Comparison of ENCODE assay signal across 13 mouse cellular contexts in the genomic region with DNA sequence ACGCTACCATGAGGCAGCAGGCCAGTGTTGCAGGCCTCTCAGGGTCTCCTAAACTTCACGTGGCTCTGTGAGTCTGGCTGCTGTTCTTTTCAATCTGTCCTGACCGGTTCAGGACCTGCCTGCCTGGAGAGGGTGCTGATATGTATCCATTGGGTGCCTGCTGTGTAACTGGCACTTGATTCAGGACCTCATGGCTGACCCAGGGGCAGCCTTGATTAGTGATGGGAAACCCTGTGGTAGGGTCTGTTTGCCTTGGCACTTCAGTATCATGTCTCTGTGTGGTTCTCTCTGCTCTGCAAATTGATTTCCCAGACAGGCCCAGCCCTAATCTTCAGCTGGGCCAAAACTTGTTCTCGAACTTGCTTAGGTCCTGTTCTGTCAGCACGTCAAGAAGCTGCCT. TPM values are rescaled to one million over a fixed set of nuclear protein-coding genes. Genes with fewer than 3 reads are reported as not detected.
DNase-seq lines count a peak whose midpoint lies in the region; ATAC-seq lines count a peak whose summit lies in the region.
"Had no signal": no experiment of that assay in that cellular context is flagged by ENCODE, and none has a peak within 500 bp of the region (broad histone marks: within the 10 kb centered on the region; RNA-seq: fewer than 3 reads in every experiment).

No protein-coding gene starts in this region.

- no peak overlapping the region for H3K4me2 ChIP-seq in heart, embryonic 12.5 days
- H3K4me2 ChIP-seq in midbrain, embryonic 11.5 days, result no peak overlapping the region
- H3K4me2 ChIP-seq in midbrain, embryonic 14.5 days (ENCODE audit: low read length), result no peak overlapping the region
- no peak overlapping the region for H3K4me2 ChIP-seq in intestine, embryonic 15.5 days (replicated peaks)
- H3K4me2 ChIP-seq: lung, embryonic 14.5 days had no signal

- no peak for DNase-seq in heart, adult 9 months (ENCODE audit: low spot score in 2 of 2)
- peak; percentile 81 for DNase-seq in midbrain, embryonic 11.5 days (ENCODE audit: low spot score, missing footprints)
- no peak for DNase-seq in midbrain, embryonic 14.5 days
- DNase-seq in right cerebral cortex, postnatal 14 days, result no peak
- DNase-seq in lung, postnatal 36 days, result no peak
- DNase-seq: adrenal gland, postnatal 10 days; cerebellum, postnatal 36 days; kidney, adult 9 months; lung, embryonic 14.5 days had no signal

- H3K27ac ChIP-seq in heart, embryonic 12.5 days (ENCODE audit: poor library complexity, severe bottlenecking), result no peak overlapping the region
- H3K27ac ChIP-seq in midbrain, embryonic 11.5 days (ENCODE audit: low read depth, low read length), result no peak overlapping the region
- no peak overlapping the region for H3K27ac ChIP-seq in midbrain, embryonic 14.5 days (replicated peaks; ENCODE audit: low read depth, low read length)
- H3K27ac ChIP-seq in intestine, embryonic 15.5 days, result peak overlapping the region; percentile 27; the same call in 1 of the 2 replicates
- H3K27ac ChIP-seq: midbrain, embryonic 10.5 days had no signal

- no peak overlapping the region for H3K4me3 ChIP-seq in heart, embryonic 12.5 days
- no peak overlapping the region for H3K4me3 ChIP-seq in midbrain, embryonic 11.5 days (ENCODE audit: low read depth, low read length)
- no peak overlapping the region for H3K4me3 ChIP-seq in midbrain, embryonic 14.5 days (replicated peaks; ENCODE audit: low read depth, low read length)
- H3K4me3 ChIP-seq in intestine, embryonic 15.5 days (replicated peaks), result no peak overlapping the region
- H3K4me3 ChIP-seq: midbrain, embryonic 10.5 days had no signal

- ATAC-seq in heart, embryonic 12.5 days (ENCODE audit: insufficient number of reproducible peaks, low FRiP score), result no peak
- no peak for ATAC-seq in midbrain, embryonic 11.5 days (ENCODE audit: low FRiP score)
- ATAC-seq in midbrain, embryonic 14.5 days (ENCODE audit: low FRiP score, low TSS enrichment), result no peak
- ATAC-seq in intestine, embryonic 15.5 days, result no peak
- ATAC-seq: Patski had no signal

- H3K9me3 ChIP-seq in heart, embryonic 12.5 days (replicated peaks), result no peaks in the 10 kb centered on the region
- H3K9me3 ChIP-seq in midbrain, embryonic 11.5 days (ENCODE audit: control insufficient read depth, low read length), result no peaks in the 10 kb centered on the region
- H3K9me3 ChIP-seq in midbrain, embryonic 14.5 days (ENCODE audit: control insufficient read depth, low read length), result no peaks in the 10 kb centered on the region
- no peaks in the 10 kb centered on the region for H3K9me3 ChIP-seq in intestine, embryonic 15.5 days
- H3K9me3 ChIP-seq: midbrain, embryonic 10.5 days had no signal

- no peaks in the 10 kb centered on the region for H3K36me3 ChIP-seq in heart, embryonic 12.5 days
- H3K36me3 ChIP-seq in midbrain, embryonic 11.5 days (ENCODE audit: control insufficient read depth, insufficient read depth, low read length), result no peaks in the 10 kb centered on the region
- H3K36me3 ChIP-seq in midbrain, embryonic 14.5 days (ENCODE audit: control insufficient read depth, insufficient read depth, low read length), result no peaks in the 10 kb centered on the region
- no peaks in the 10 kb centered on the region for H3K36me3 ChIP-seq in intestine, embryonic 15.5 days
- H3K36me3 ChIP-seq: midbrain, embryonic 10.5 days had no signal

- H3K27me3 ChIP-seq in heart, embryonic 12.5 days (replicated peaks), result no peaks in the 10 kb centered on the region
- H3K27me3 ChIP-seq in midbrain, embryonic 11.5 days (ENCODE audit: control insufficient read depth, insufficient read depth, low read length), result no peaks in the 10 kb centered on the region
- no peaks in the 10 kb centered on the region for H3K27me3 ChIP-seq in midbrain, embryonic 14.5 days (ENCODE audit: control insufficient read depth, insufficient read depth, low read length)
- no peaks in the 10 kb centered on the region for H3K27me3 ChIP-seq in intestine, embryonic 15.5 days (replicated peaks)
- H3K27me3 ChIP-seq: Patski had no signal

- WGBS in heart, embryonic 12.5 days, result 58% methylated on average over 5 of the region's 5 CpGs
- 59% methylated on average over 5 of the region's 5 CpGs for WGBS in midbrain, embryonic 11.5 days
- WGBS in midbrain, embryonic 14.5 days, result 49% methylated on average over 5 of the region's 5 CpGs
- WGBS in intestine, embryonic 15.5 days, result 59% methylated on average over 5 of the region's 5 CpGs

- peak overlapping the region; percentile 12; the same call in 1 of the 2 replicates for H3K9ac ChIP-seq in heart, embryonic 12.5 days
- no peak overlapping the region for H3K9ac ChIP-seq in midbrain, embryonic 11.5 days (ENCODE audit: low read length)
- no peak overlapping the region for H3K9ac ChIP-seq in midbrain, embryonic 14.5 days (replicated peaks; ENCODE audit: low read length)
- H3K9ac ChIP-seq in intestine, embryonic 15.5 days, result 0 out of 2 replicates have a peak overlapping the region, but pooled peaks have one; percentile 13
- H3K9ac ChIP-seq: lung, embryonic 14.5 days had no signal

- peaks cover 91% of the 10 kb centered on the region for H3K4me1 ChIP-seq in heart, embryonic 12.5 days (replicated peaks)
- H3K4me1 ChIP-seq in midbrain, embryonic 11.5 days (ENCODE audit: control insufficient read depth, insufficient read depth, low read length), result peaks cover 48% of the 10 kb centered on the region
- H3K4me1 ChIP-seq in midbrain, embryonic 14.5 days (ENCODE audit: control insufficient read depth, insufficient read depth, low read length), result peaks cover 43% of the 10 kb centered on the region
- H3K4me1 ChIP-seq in intestine, embryonic 15.5 days (replicated peaks), result peaks cover 86% of the 10 kb centered on the region

RNA-seq across cellular contexts. Expression of gene Rxra, which starts 5.9 kb away (rescaled TPM):
- polyA plus RNA-seq in heart, embryonic 12.5 days (2016; fragmentation: Nextera tagmentation; extraction: Ambion mirVana), result 7.8 and 8.6 TPM in 2 replicates
- polyA plus RNA-seq in midbrain, embryonic 11.5 days (2014; fragmentation: Nextera tagmentation; extraction: Ambion mirVana), result 6.7 and 6.9 TPM in 2 replicates
- polyA plus RNA-seq in midbrain, embryonic 14.5 days (2014; fragmentation: Nextera tagmentation; extraction: Ambion mirVana), result 1.9 and 2.5 TPM in 2 replicates
- polyA plus RNA-seq in intestine, embryonic 15.5 days (2015; fragmentation: Nextera tagmentation; extraction: Ambion mirVana), result 11.7 and 12.5 TPM in 2 replicates

Comparison
In these comparisons a context has a peak if more than half of its experiments do, and no peak if none do; other contexts are left out.
1. H3K9ac ChIP-seq: peak in heart, embryonic 12.5 days (single experiment) and intestine, embryonic 15.5 days (single experiment); none in midbrain, embryonic 11.5 days (single experiment) and midbrain, embryonic 14.5 days (single experiment).